ENCODE assay signal across 8 mouse cellular contexts in genomic region chr5:64864699-64865108, GRCm38 (mm10).
DNase-seq lines count a peak whose midpoint lies in the region; ATAC-seq and TF ChIP-seq lines count a peak whose summit lies in the region.

No protein-coding gene starts in this region.

- no peaks in the 10 kb centered on the region for H3K9me3 ChIP-seq in liver, embryonic 14.5 days (ENCODE audit: control insufficient read depth, low read length)

- H3K27ac ChIP-seq in gastrocnemius, adult 2 months, result peak overlapping the region; percentile 70
- H3K27ac ChIP-seq in liver, embryonic 14.5 days, result peak overlapping the region; percentile 60
- H3K27ac ChIP-seq in spleen, adult 2 months (ENCODE audit: insufficient read depth, low read length), result peak overlapping the region; percentile 93

- intact Hi-C loops in gastrocnemius, adult 2 months (cut with DNase I), result loop anchor here (5.0 to 10.0 kb wide), 3 partner anchors 42 to 570 kb away; no protein-coding TSS in a partner anchor

- TF ChIP-seq POLR2A in spleen, adult 2 months (IDR thresholded peaks at IDR 0.05; ENCODE audit: low read depth, low read length), result peak; percentile 30; the same call in 1 of the 2 replicates

- no peak overlapping the region for H3K4me3 ChIP-seq in gastrocnemius, adult 2 months
- no peak overlapping the region for H3K4me3 ChIP-seq in liver, embryonic 14.5 days (ENCODE audit: insufficient read depth in 1 of 2, low read depth in 2 of 2, low read length in 2 of 2)
- H3K4me3 ChIP-seq in spleen, adult 2 months (ENCODE audit: extremely low read depth, insufficient read depth, insufficient read length), result no peak overlapping the region; the same call in 1 of the 2 replicates

- H3K27me3 ChIP-seq in liver, embryonic 14.5 days (ENCODE audit: control insufficient read depth, insufficient read depth, low read length), result no peaks in the 10 kb centered on the region
- H3K27me3 ChIP-seq in spleen, adult 2 months (ENCODE audit: control insufficient read depth, insufficient read depth, low read length), result no peaks in the 10 kb centered on the region

- peak; percentile 49 for DNase-seq in gastrocnemius, adult 2 months
- no peak for DNase-seq in gastrocnemius, postnatal 10 days
- peak; percentile 61 to 79 (median 67) for DNase-seq in liver, embryonic 14.5 days (ENCODE audit: low read depth in 3 of 3, low spot score in 3 of 3)
- DNase-seq in spleen, adult 2 months (ENCODE audit: low read depth in 1 of 2, low spot score in 2 of 2), result peak in 1 of 2 experiments; percentile 77
- DNase-seq in layer of hippocampus, postnatal 10 days (ENCODE audit: low spot score in 2 of 2), result no peak
- no peak for DNase-seq in right cerebral cortex, postnatal 36 days (ENCODE audit: low spot score in 2 of 2)

- TF ChIP-seq CTCF in gastrocnemius, adult 2 months (IDR thresholded peaks at IDR 0.05), result no peak
- no peak for TF ChIP-seq CTCF in liver, embryonic 14.5 days (IDR thresholded peaks at IDR 0.05; ENCODE audit: low read depth)
- no peak for TF ChIP-seq CTCF in spleen, adult 2 months (IDR thresholded peaks at IDR 0.05; ENCODE audit: extremely low read depth, insufficient read depth, insufficient read length, insufficient replicate concordance)

- H3K36me3 ChIP-seq in liver, embryonic 14.5 days (replicated peaks; ENCODE audit: control insufficient read depth, insufficient read depth, low read depth), result no peaks in the 10 kb centered on the region
- H3K36me3 ChIP-seq in spleen, adult 2 months (ENCODE audit: control insufficient read depth, insufficient read depth, low read length), result no peaks in the 10 kb centered on the region

- H3K4me2 ChIP-seq in liver, embryonic 14.5 days (ENCODE audit: low read depth), result peak overlapping the region; percentile 38

- peak; percentile 66 for ATAC-seq in activated CD4-positive, CD25-positive, alpha-beta regulatory T cell, adult 4 months
- ATAC-seq in hematopoietic stem cell, adult 5-6 weeks (replicated peaks in 1 of 2; ENCODE audit: insufficient read depth in 1 of 2, low FRiP score in 2 of 2, low TSS enrichment in 1 of 2, low read depth in 1 of 2, poor library complexity in 2 of 2, severe bottlenecking in 2 of 2), result peak; percentile 74 to 76
- peak; percentile 81 for ATAC-seq in liver, embryonic 14.5 days (ENCODE audit: insufficient read depth)

- no peak overlapping the region for H3K9ac ChIP-seq in liver, embryonic 14.5 days (replicated peaks)

- H3K4me1 ChIP-seq in liver, embryonic 14.5 days (replicated peaks; ENCODE audit: control insufficient read depth in 2 of 2, insufficient read depth in 2 of 2, low read length in 1 of 2), result peaks cover 23 to 39% of the 10 kb centered on the region in 2 experiments
- peaks cover 25% of the 10 kb centered on the region; the same call in 1 of the 2 replicates for H3K4me1 ChIP-seq in spleen, adult 2 months (ENCODE audit: control insufficient read depth, insufficient read depth, insufficient read length)

- TF ChIP-seq EP300 in liver, embryonic 14.5 days (IDR thresholded peaks at IDR 0.05; ENCODE audit: low read depth), result peak; percentile 37

- 8% methylated on average over 4 of the region's 4 CpGs for WGBS in liver, embryonic 14.5 days (ENCODE audit: insufficient replicate concordance)
- WGBS in spleen, adult 2 months, result 7% methylated on average over 4 of the region's 4 CpGs

Comparison
In these comparisons a context has a peak if more than half of its experiments do, and no peak if none do; other contexts are left out.
1. DNase-seq: peak in gastrocnemius, adult 2 months (single experiment) and liver, embryonic 14.5 days (3 of 3); none in gastrocnemius, postnatal 10 days (single experiment), layer of hippocampus, postnatal 10 days (0 of 2) and right cerebral cortex, postnatal 36 days (0 of 2).
2. Peak in every context shown above with its lines, with median percentiles within 50 percentile points of each other: H3K27ac ChIP-seq and ATAC-seq.